Mouse (Mus musculus): ENCODE data around the gene Gm21970. TPM values are rescaled to one million over a fixed set of nuclear protein-coding genes. Genes with fewer than 3 reads are reported as not detected.
A peak's percentile ranks its signal among the peaks of the same experiment; 100 is the strongest.

Gm21970 gene
- polyA plus RNA-seq, 1 experiment = not detected

GRCm38 (mm10) chr16:91390100-91390499, 1.4 kb upstream of the Gm21970 start:
- no peak overlapping the region for H3K27ac ChIP-seq (ENCODE audit: control insufficient read depth, insufficient read depth, low read depth, low read length)
- TF ChIP-seq CTCF (IDR thresholded peaks at IDR 0.05; ENCODE audit: control insufficient read depth, insufficient read depth, insufficient replicate concordance, low read depth, low read length) (peak; percentile 66; the same call in 1 of the 2 replicates), POLR2A (IDR thresholded peaks at IDR 0.05; ENCODE audit: control insufficient read depth, low read depth, low read length) (no peak)
- no peaks in the 10 kb centered on the region for H3K4me1 ChIP-seq (ENCODE audit: control insufficient read depth, insufficient read depth, low read length)
- no peak overlapping the region for H3K4me3 ChIP-seq (ENCODE audit: control insufficient read depth, low read depth, low read length)
- no peaks in the 10 kb centered on the region for H3K36me3 ChIP-seq (ENCODE audit: control insufficient read depth, insufficient read depth, low read length)
- no peaks in the 10 kb centered on the region for H3K27me3 ChIP-seq (ENCODE audit: control insufficient read depth, insufficient read depth, low read length)

GRCm38 (mm10) chr16:91394826-91395410, 3.4 kb downstream of the Gm21970 start:
- TF ChIP-seq CTCF (IDR thresholded peaks at IDR 0.05; ENCODE audit: control insufficient read depth, insufficient read depth, insufficient replicate concordance, low read depth, low read length) (no peak), POLR2A (IDR thresholded peaks at IDR 0.05; ENCODE audit: control insufficient read depth, low read depth, low read length) (no peak)
- Histone ChIP-seq H3K4me3 (ENCODE audit: control insufficient read depth, low read depth, low read length) (no peak overlapping the region), H3K36me3 (ENCODE audit: control insufficient read depth, insufficient read depth, low read length) (no peaks in the 10 kb centered on the region), H3K27me3 (ENCODE audit: control insufficient read depth, insufficient read depth, low read length) (no peaks in the 10 kb centered on the region), H3K27ac (ENCODE audit: control insufficient read depth, insufficient read depth, low read depth, low read length) (no peak overlapping the region; the same call in 1 of the 2 replicates), H3K4me1 (ENCODE audit: control insufficient read depth, insufficient read depth, low read length) (peaks cover 2% of the 10 kb centered on the region; the same call in 1 of the 2 replicates)

DNA sequence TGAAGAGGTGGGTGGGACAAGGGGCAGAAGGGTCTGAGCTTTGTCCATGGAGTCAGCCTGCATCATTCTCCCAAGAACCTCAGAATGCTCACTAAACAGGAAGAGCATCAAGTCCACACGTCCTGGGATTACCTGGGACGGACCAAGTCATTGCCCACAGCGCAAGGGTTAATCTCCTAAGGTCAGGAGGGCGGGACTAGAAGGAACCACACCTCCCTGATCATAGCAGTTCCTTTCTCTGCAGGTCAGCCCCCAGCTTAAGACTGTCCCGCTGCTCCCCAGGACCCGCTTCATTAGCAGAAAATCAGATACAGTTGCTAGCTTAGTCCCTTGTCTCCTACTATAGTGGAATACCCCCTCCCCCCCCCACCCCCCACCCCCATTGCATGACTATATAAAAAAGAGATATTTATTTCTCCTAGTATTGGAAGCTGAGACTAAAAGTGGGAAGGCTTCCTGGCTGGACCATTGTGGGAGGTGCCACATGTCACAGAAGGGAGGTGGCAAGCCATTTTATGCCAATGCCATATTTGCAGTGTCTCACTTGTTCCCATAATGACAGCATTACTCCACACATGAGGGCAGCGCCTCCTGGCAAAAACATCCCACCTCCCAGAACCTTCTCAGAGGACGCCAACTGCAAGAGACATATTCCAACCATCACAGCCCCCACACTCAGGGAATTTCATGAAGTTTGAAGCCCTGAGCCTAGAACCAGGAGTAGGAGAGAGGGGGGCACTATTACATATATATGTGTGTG, 4.3 kb downstream of the Gm21970 start:
- Histone ChIP-seq H3K4me3 (ENCODE audit: control insufficient read depth, low read depth, low read length) (no peak overlapping the region), H3K27ac (ENCODE audit: control insufficient read depth, insufficient read depth, low read depth, low read length) (no peak overlapping the region), H3K4me1 (ENCODE audit: control insufficient read depth, insufficient read depth, low read length) (peaks cover 2% of the 10 kb centered on the region; the same call in 1 of the 2 replicates), H3K36me3 (ENCODE audit: control insufficient read depth, insufficient read depth, low read length) (no peaks in the 10 kb centered on the region), H3K27me3 (ENCODE audit: control insufficient read depth, insufficient read depth, low read length) (no peaks in the 10 kb centered on the region)
- TF ChIP-seq POLR2A (IDR thresholded peaks at IDR 0.05; ENCODE audit: control insufficient read depth, low read depth, low read length) (no peak), CTCF (IDR thresholded peaks at IDR 0.05; ENCODE audit: control insufficient read depth, insufficient read depth, insufficient replicate concordance, low read depth, low read length) (no peak)

- H3K4me1 ChIP-seq (ENCODE audit: control insufficient read depth, insufficient read depth, low read length) = peaks cover 2% of the 10 kb centered on the region; the same call in 1 of the 2 replicates
- no peak overlapping the region for H3K27ac ChIP-seq (ENCODE audit: control insufficient read depth, insufficient read depth, low read depth, low read length)
- no peak overlapping the region for H3K4me3 ChIP-seq (ENCODE audit: control insufficient read depth, low read depth, low read length)
- TF ChIP-seq POLR2A (IDR thresholded peaks at IDR 0.05; ENCODE audit: control insufficient read depth, low read depth, low read length) (no peak), CTCF (IDR thresholded peaks at IDR 0.05; ENCODE audit: control insufficient read depth, insufficient read depth, insufficient replicate concordance, low read depth, low read length) (no peak)
- H3K27me3 ChIP-seq (ENCODE audit: control insufficient read depth, insufficient read depth, low read length) = no peaks in the 10 kb centered on the region
- no peaks in the 10 kb centered on the region for H3K36me3 ChIP-seq (ENCODE audit: control insufficient read depth, insufficient read depth, low read length)
Observed at GRCm38 (mm10) chr16:91396844-91397537, 5.5 kb downstream of the Gm21970 start.

GRCm38 (mm10) chr16:91398030-91398429, 6.5 kb downstream of the Gm21970 start:
- Histone ChIP-seq H3K4me1 (ENCODE audit: control insufficient read depth, insufficient read depth, low read length) (peaks cover 2% of the 10 kb centered on the region; the same call in 1 of the 2 replicates), H3K27ac (ENCODE audit: control insufficient read depth, insufficient read depth, low read depth, low read length) (no peak overlapping the region), H3K27me3 (ENCODE audit: control insufficient read depth, insufficient read depth, low read length) (no peaks in the 10 kb centered on the region), H3K36me3 (ENCODE audit: control insufficient read depth, insufficient read depth, low read length) (no peaks in the 10 kb centered on the region), H3K4me3 (ENCODE audit: control insufficient read depth, low read depth, low read length) (no peak overlapping the region)
- TF ChIP-seq POLR2A (IDR thresholded peaks at IDR 0.05; ENCODE audit: control insufficient read depth, low read depth, low read length) = no peak
- no peak for TF ChIP-seq CTCF (IDR thresholded peaks at IDR 0.05; ENCODE audit: control insufficient read depth, insufficient read depth, insufficient replicate concordance, low read depth, low read length)

DNA sequence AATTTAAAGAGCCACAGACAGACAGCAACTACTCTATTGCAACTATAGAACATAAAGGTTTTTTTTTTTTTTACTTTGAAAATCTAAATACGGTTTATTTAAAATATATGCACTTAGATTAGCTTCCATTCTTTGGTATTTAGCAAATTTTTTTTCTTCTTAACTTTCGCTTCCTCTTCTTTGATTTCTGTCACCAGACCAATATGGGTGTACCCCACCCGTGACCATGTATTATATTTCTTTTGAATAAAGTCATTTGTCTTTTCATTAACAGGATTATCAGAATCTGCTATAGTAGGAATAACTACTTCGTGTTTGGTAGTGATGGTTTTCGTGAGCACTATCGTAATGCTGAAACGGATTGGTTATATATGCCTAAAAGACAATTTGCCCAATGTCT, 7.4 kb downstream of the Gm21970 start:
- no peak overlapping the region for H3K27ac ChIP-seq (ENCODE audit: control insufficient read depth, insufficient read depth, low read depth, low read length)
- TF ChIP-seq CTCF (IDR thresholded peaks at IDR 0.05; ENCODE audit: control insufficient read depth, insufficient read depth, insufficient replicate concordance, low read depth, low read length) (no peak), POLR2A (IDR thresholded peaks at IDR 0.05; ENCODE audit: control insufficient read depth, low read depth, low read length) (no peak)
- H3K4me1 ChIP-seq (ENCODE audit: control insufficient read depth, insufficient read depth, low read length) = peaks cover 2% of the 10 kb centered on the region; the same call in 1 of the 2 replicates
- H3K4me3 ChIP-seq (ENCODE audit: control insufficient read depth, low read depth, low read length) = no peak overlapping the region
- no peaks in the 10 kb centered on the region for H3K27me3 ChIP-seq (ENCODE audit: control insufficient read depth, insufficient read depth, low read length)
- no peaks in the 10 kb centered on the region for H3K36me3 ChIP-seq (ENCODE audit: control insufficient read depth, insufficient read depth, low read length)
